Mouse (Mus musculus) neural tube, embryonic 15.5 days (tissue): ENCODE measurements around the gene Neu2. TPM values are rescaled to one million over a fixed set of nuclear protein-coding genes. Genes with fewer than 3 reads are reported as not detected.

Experiments
- ATAC-seq: fragments of 200-750 bp; cut with Nextera tagmentation; 2 replicates; pipeline ENCODE4 v1.8.0; 2017; ENCODE audit warnings: mild to moderate bottlenecking, moderate TSS enrichment, moderate library complexity; ENCODE audit not compliant: low FRiP score
- H3K27ac ChIP-seq: fragments of 300-500 bp; sonication (generic); replicated peaks from 2 replicates; pipeline ENCODE4 v1.5.1; 2015; ENCODE audit warnings: mild to moderate bottlenecking, inconsistent platforms
- H3K27me3 ChIP-seq: fragments of 300-500 bp; sonication (generic); replicated peaks from 2 replicates; pipeline ENCODE4 v1.6.1; 2015; ENCODE audit warnings: inconsistent platforms
- H3K36me3 ChIP-seq: fragments of 300-500 bp; sonication (generic); 2 replicates; pipeline ENCODE4 v1.6.1; 2015; ENCODE audit warnings: inconsistent platforms
- H3K4me1 ChIP-seq: fragments of 300-500 bp; sonication (generic); 2 replicates; pipeline ENCODE4 v1.6.1; 2015; ENCODE audit warnings: inconsistent platforms
- H3K4me2 ChIP-seq: fragments of 300-500 bp; sonication (generic); 2 replicates; pipeline ENCODE4 v1.6.1; 2015; ENCODE audit warnings: inconsistent platforms, mild to moderate bottlenecking, moderate library complexity
- H3K4me3 ChIP-seq: fragments of 300-500 bp; sonication (generic); replicated peaks from 2 replicates; pipeline ENCODE4 v1.5.1; 2015; ENCODE audit warnings: mild to moderate bottlenecking, inconsistent platforms
- H3K9ac ChIP-seq: fragments of 300-500 bp; sonication (generic); replicated peaks from 2 replicates; pipeline ENCODE4 v1.6.1; 2015; ENCODE audit warnings: mild to moderate bottlenecking, inconsistent platforms
- H3K9me3 ChIP-seq: fragments of 300-500 bp; sonication (generic); replicated peaks from 2 replicates; pipeline ENCODE4 v1.6.1; 2016; ENCODE audit warnings: inconsistent platforms
- WGBS: fragments of 180-500 bp; shearing (Covaris S2); methylation state at CpG from one replicate; pipeline ENCODE4 v1.1.7; 2015; ENCODE audit warnings: mixed read lengths; 5-methylcytosine and 5-hydroxymethylcytosine counted together
- polyA plus RNA-seq: library from polyadenylated mRNA; unstranded; fragments of >200 nt; fragmentation: Nextera tagmentation; extraction: Ambion mirVana; gene quantifications from 2 replicates; pipeline ENCODE4 v1.2.1, GENCODE M21; 2015

Neu2 gene
- polyA plus RNA-seq, 1 experiment from 2014 or later, result 0.51 TPM

- Histone ChIP-seq H3K4me2 (peak overlapping the region; percentile 11; the same call in 1 of the 2 replicates), H3K4me1 (no peaks in the 10 kb centered on the region), H3K27ac (no peak overlapping the region), H3K9ac (no peak overlapping the region), H3K4me3 (no peak overlapping the region), H3K36me3 (no peaks in the 10 kb centered on the region), H3K27me3 (no peaks in the 10 kb centered on the region), H3K9me3 (no peaks in the 10 kb centered on the region)
- WGBS, result 88% methylated on average over 9 of the region's 9 CpGs
- no peak for ATAC-seq
Measured at GRCm38 (mm10) chr1:87621146-87621857, 111.6 kb downstream of the Neu2 start.

- H3K36me3 ChIP-seq, result no peaks in the 10 kb centered on the region
- WGBS, result 66% methylated on average over 3 of the region's 3 CpGs
- no peaks in the 10 kb centered on the region for H3K27me3 ChIP-seq
- no peak overlapping the region for H3K27ac ChIP-seq
- ATAC-seq, result no peak
- no peaks in the 10 kb centered on the region for H3K4me1 ChIP-seq
- no peak overlapping the region for H3K4me3 ChIP-seq
- no peak overlapping the region for H3K9ac ChIP-seq
- no peaks in the 10 kb centered on the region for H3K9me3 ChIP-seq
- no peak overlapping the region for H3K4me2 ChIP-seq
Measured at GRCm38 (mm10) chr1:87621858-87622279, 112.2 kb downstream of the Neu2 start.

GRCm38 (mm10) chr1:87623977-87624666, 114.4 kb downstream of the Neu2 start:
- H3K4me2 ChIP-seq, result no peak overlapping the region
- H3K27me3 ChIP-seq, result no peaks in the 10 kb centered on the region
- H3K4me1 ChIP-seq, result no peaks in the 10 kb centered on the region
- ATAC-seq, result no peak
- H3K4me3 ChIP-seq, result no peak overlapping the region
- WGBS, result 73% methylated on average over 1 of the region's 1 CpGs
- no peaks in the 10 kb centered on the region for H3K36me3 ChIP-seq
- no peak overlapping the region for H3K27ac ChIP-seq
- H3K9ac ChIP-seq, result no peak overlapping the region
- no peaks in the 10 kb centered on the region for H3K9me3 ChIP-seq

- Histone ChIP-seq H3K4me2 (no peak overlapping the region), H3K27me3 (no peaks in the 10 kb centered on the region), H3K36me3 (no peaks in the 10 kb centered on the region), H3K27ac (no peak overlapping the region), H3K9me3 (no peaks in the 10 kb centered on the region), H3K9ac (no peak overlapping the region), H3K4me3 (no peak overlapping the region), H3K4me1 (no peaks in the 10 kb centered on the region)
- WGBS, result 90% methylated on average over 2 of the region's 2 CpGs
- ATAC-seq, result no peak
Measured at GRCm38 (mm10) chr1:87624826-87625225, 115.1 kb downstream of the Neu2 start.

- no peaks in the 10 kb centered on the region for H3K4me1 ChIP-seq
- no peak for ATAC-seq
- WGBS, result 82% methylated on average over 6 of the region's 6 CpGs
Measured at GRCm38 (mm10) chr1:87625254-87626025, 115.8 kb downstream of the Neu2 start.

GRCm38 (mm10) chr1:87626344-87626743, 116.7 kb downstream of the Neu2 start:
- Histone ChIP-seq H3K4me3 (no peak overlapping the region), H3K9me3 (no peaks in the 10 kb centered on the region), H3K27me3 (no peaks in the 10 kb centered on the region), H3K27ac (no peak overlapping the region), H3K9ac (no peak overlapping the region), H3K4me1 (no peaks in the 10 kb centered on the region), H3K36me3 (no peaks in the 10 kb centered on the region), H3K4me2 (no peak overlapping the region)
- WGBS, result 74% methylated on average over 2 of the region's 2 CpGs
- no peak for ATAC-seq

More at GRCm38 (mm10) chr1:87625254-87626025, 115.8 kb downstream of the Neu2 start:
- Histone ChIP-seq H3K27me3 (no peaks in the 10 kb centered on the region), H3K9ac (no peak overlapping the region), H3K36me3 (no peaks in the 10 kb centered on the region), H3K4me3 (no peak overlapping the region), H3K9me3 (no peaks in the 10 kb centered on the region), H3K4me2 (no peak overlapping the region), H3K27ac (no peak overlapping the region)

- 72% methylated on average over 2 of the region's 2 CpGs for WGBS
- no peaks in the 10 kb centered on the region for H3K36me3 ChIP-seq
- no peaks in the 10 kb centered on the region for H3K4me1 ChIP-seq
- H3K4me2 ChIP-seq, result no peak overlapping the region
- no peak overlapping the region for H3K9ac ChIP-seq
- H3K9me3 ChIP-seq, result no peaks in the 10 kb centered on the region
- no peak overlapping the region for H3K27ac ChIP-seq
- H3K4me3 ChIP-seq, result no peak overlapping the region
- H3K27me3 ChIP-seq, result no peaks in the 10 kb centered on the region
- ATAC-seq, result no peak
Measured at GRCm38 (mm10) chr1:87628085-87628484, 118.4 kb downstream of the Neu2 start.

GRCm38 (mm10) chr1:87631584-87631983, 121.9 kb downstream of the Neu2 start:
- no peak overlapping the region for H3K27ac ChIP-seq
- H3K36me3 ChIP-seq, result no peaks in the 10 kb centered on the region
- WGBS, result 80% methylated on average over 10 of the region's 10 CpGs
- no peak overlapping the region for H3K4me2 ChIP-seq
- ATAC-seq, result no peak
- no peaks in the 10 kb centered on the region for H3K27me3 ChIP-seq
- no peaks in the 10 kb centered on the region for H3K4me1 ChIP-seq
- H3K9me3 ChIP-seq, result no peaks in the 10 kb centered on the region
- H3K4me3 ChIP-seq, result no peak overlapping the region
- H3K9ac ChIP-seq, result no peak overlapping the region

GRCm38 (mm10) chr1:87632163-87632562, 122.5 kb downstream of the Neu2 start:
- Histone ChIP-seq H3K9me3 (no peaks in the 10 kb centered on the region), H3K4me2 (no peak overlapping the region), H3K4me1 (no peaks in the 10 kb centered on the region), H3K27me3 (no peaks in the 10 kb centered on the region), H3K9ac (no peak overlapping the region), H3K4me3 (no peak overlapping the region), H3K36me3 (no peaks in the 10 kb centered on the region), H3K27ac (no peak overlapping the region)
- no peak for ATAC-seq
- 85% methylated on average over 6 of the region's 6 CpGs for WGBS

GRCm38 (mm10) chr1:87636716-87637117, 127.0 kb downstream of the Neu2 start:
- Histone ChIP-seq H3K4me1 (no peaks in the 10 kb centered on the region), H3K9me3 (no peaks in the 10 kb centered on the region), H3K27me3 (no peaks in the 10 kb centered on the region), H3K4me3 (no peak overlapping the region), H3K9ac (no peak overlapping the region), H3K36me3 (no peaks in the 10 kb centered on the region), H3K4me2 (no peak overlapping the region), H3K27ac (no peak overlapping the region)
- ATAC-seq, result no peak
- 89% methylated on average over 12 of the region's 12 CpGs for WGBS

- Histone ChIP-seq H3K4me3 (no peak overlapping the region), H3K27me3 (no peaks in the 10 kb centered on the region), H3K4me1 (no peaks in the 10 kb centered on the region), H3K4me2 (no peak overlapping the region), H3K9me3 (no peaks in the 10 kb centered on the region), H3K36me3 (no peaks in the 10 kb centered on the region), H3K27ac (no peak overlapping the region), H3K9ac (no peak overlapping the region)
- WGBS, result 90% methylated on average over 4 of the region's 4 CpGs
- no peak for ATAC-seq
Measured at GRCm38 (mm10) chr1:87637121-87637877, 127.6 kb downstream of the Neu2 start.
